Mouse (Mus musculus) left cerebral cortex, adult 2 months (tissue): ENCODE results near the gene Gm904. TPM values are rescaled to one million over a fixed set of nuclear protein-coding genes. Genes with fewer than 3 reads are reported as not detected.
"Not testable (repeated sequence)": the region's sequence is repeated elsewhere in the genome, so short reads cannot be mapped to it uniquely, and the experiment has no call there.

ENCODE experiments used
- DNase-seq, 2 experiments: peaks; one replicate each; pipeline ENCODE4 v3.0.0; 2021 to 2022; ENCODE audit warnings: low spot score in 2 of 2, mixed read lengths in 1 of 2; ENCODE audit errors: extremely low spot score in 1 of 2
- H3K27ac ChIP-seq: fragments of 200-600 bp; 2 replicates; pipeline ENCODE4 v1.8.1; 2022
- H3K4me3 ChIP-seq: fragments of 200-600 bp; 2 replicates; pipeline ENCODE4 v1.8.1; 2022
- intact Hi-C: fragments of 180-260 bp; cut with DNase I; formaldehyde crosslinking; loops from one replicate; pipeline ENCODE4 v1.15.1; 2025
- long read RNA-seq, 2 experiments: library from polyadenylated mRNA; stranded (forward); transcript quantifications; one replicate each; pipeline ENCODE4 v2.0.0; 2021; ENCODE audit warnings: borderline mapping rate in 2 of 2
- microRNA-seq, 2 experiments: library from miRNA; unstranded; fragments of <30 nt; microRNA quantifications; one replicate each; pipeline ENCODE4 v1.2.0; 2021
- total RNA-seq, 2 experiments: library from RNA; stranded (reverse); gene quantifications; 2 replicates each; pipeline ENCODE4 v1.2.3; 2021

The Gm904 gene
- total RNA-seq: not detected
- long read RNA-seq, experiment 1: 0 reads
- long read RNA-seq, experiment 2: 0 reads

- H3K4me3 ChIP-seq: not testable (repeated sequence)
These were observed at the start of gene Gm904 for GRCm38 (mm10) chr13:50642928-50643327. Gm904 (plus strand) TSS chr13:50643228.

GRCm38 (mm10) chr13:50648771-50649170, 5.7 kb downstream of the Gm904 start:
- intact Hi-C loops, H3K27ac ChIP-seq, DNase-seq, H3K4me3 ChIP-seq: not testable (repeated sequence)

More at GRCm38 (mm10) chr13:50642928-50643327, at the start of gene Gm904:
- intact Hi-C loops, DNase-seq, H3K27ac ChIP-seq: not testable (repeated sequence)

Small RNA genes lying within 50 kb of the gene (microRNA-seq; reads per million reads assigned to microRNA genes)
- gene Gm23952: 0 reads per million in 2 experiments
- gene Mir683-2: 0 reads per million in 2 experiments

Other genes with a start within 250 kb of the Gm904 start
- 10 to 100 TPM; 14.4 to 15.1 TPM for gene Fbxw17, start 225.4 kb upstream of the Gm904 start, total RNA-seq
- not detected for gene Gm47429, start 199.3 kb upstream of the Gm904 start, total RNA-seq
- not detected for gene Nutm2, start 175.9 kb upstream of the Gm904 start, total RNA-seq
- gene Gm8765, start 55.1 kb downstream of the Gm904 start, total RNA-seq: not detected